Mouse (Mus musculus): ENCODE measurements around the gene Map7. TPM values are rescaled to one million over a fixed set of nuclear protein-coding genes. Genes with fewer than 3 reads are reported as not detected.

Map7 gene
- polyA plus RNA-seq, 1 experiment from 2014 or later: 4.8 TPM

DNA sequence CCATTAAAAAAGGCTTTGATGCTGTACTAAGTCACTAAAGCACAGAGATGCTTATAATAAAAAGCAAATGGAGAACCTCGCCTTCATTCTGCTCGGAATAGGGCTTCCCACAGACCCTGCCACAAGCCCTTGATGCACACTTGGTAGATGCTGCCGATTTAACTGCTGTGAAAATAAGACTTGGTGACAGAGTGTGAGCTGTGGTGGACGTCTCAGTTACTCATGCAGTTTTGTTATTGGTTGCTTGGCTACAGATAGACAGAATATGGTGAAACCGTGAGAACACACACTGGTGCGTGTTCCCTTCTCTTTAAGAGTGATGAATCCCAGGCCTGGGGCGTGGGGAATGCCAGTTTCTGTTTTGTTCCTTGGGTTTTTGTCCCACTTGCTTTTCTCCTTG, 120.7 kb downstream of the Map7 start:
- H3K4me2 ChIP-seq (ENCODE audit: low read depth, low read length): no peak overlapping the region
- no peak for ATAC-seq (replicated peaks; ENCODE audit: insufficient number of reproducible peaks, low FRiP score, low TSS enrichment, low read depth)

DNA sequence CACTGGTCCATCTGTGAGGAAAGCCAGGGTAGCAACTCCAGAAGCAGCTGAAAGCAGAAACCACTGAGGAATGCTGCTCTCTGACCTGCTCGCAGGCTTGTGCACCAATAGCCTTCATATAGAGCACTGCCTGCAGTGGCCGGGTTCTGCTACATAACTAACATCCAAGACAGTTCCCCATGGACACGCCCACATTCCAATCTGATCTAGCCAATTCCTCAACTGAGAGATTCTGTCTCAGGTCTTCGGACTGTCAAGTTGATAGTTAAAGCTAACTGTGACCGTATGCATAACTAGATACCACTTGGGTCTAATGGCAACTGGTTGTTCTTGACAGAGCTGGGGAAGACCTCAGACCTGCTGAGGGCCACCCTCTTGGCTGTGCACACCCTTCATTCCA, 124.1 kb downstream of the Map7 start:
- Histone ChIP-seq H3K27ac (replicated peaks; ENCODE audit: low read depth, low read length) (no peak overlapping the region), H3K9ac (replicated peaks; ENCODE audit: low read length) (no peak overlapping the region), H3K4me3 (ENCODE audit: low read depth, low read length) (no peak overlapping the region), H3K36me3 (replicated peaks; ENCODE audit: control insufficient read depth, insufficient read depth, low read depth, low read length) (no peaks in the 10 kb centered on the region), H3K4me2 (ENCODE audit: low read depth, low read length) (no peak overlapping the region), H3K4me1 (ENCODE audit: control insufficient read depth, insufficient read depth, low read length) (no peaks in the 10 kb centered on the region), H3K9me3 (replicated peaks; ENCODE audit: control insufficient read depth, low read length) (no peaks in the 10 kb centered on the region), H3K27me3 (ENCODE audit: control insufficient read depth, insufficient read depth, low read length) (no peaks in the 10 kb centered on the region)
- ATAC-seq (replicated peaks; ENCODE audit: insufficient number of reproducible peaks, low FRiP score, low TSS enrichment, low read depth): no peak
- DNase-seq (ENCODE audit: low spot score): no peak
- 89% methylated on average over 5 of the region's 5 CpGs for WGBS

More for the DNA sequence above, 120.7 kb downstream of the Map7 start:
- H3K9me3 ChIP-seq (replicated peaks; ENCODE audit: control insufficient read depth, low read length): no peaks in the 10 kb centered on the region
- DNase-seq (ENCODE audit: low spot score): no peak
- no peak overlapping the region for H3K9ac ChIP-seq (replicated peaks; ENCODE audit: low read length)
- H3K4me1 ChIP-seq (ENCODE audit: control insufficient read depth, insufficient read depth, low read length): no peaks in the 10 kb centered on the region
- H3K36me3 ChIP-seq (replicated peaks; ENCODE audit: control insufficient read depth, insufficient read depth, low read depth, low read length): no peaks in the 10 kb centered on the region
- WGBS: 75% methylated on average over 7 of the region's 7 CpGs
- H3K27ac ChIP-seq (replicated peaks; ENCODE audit: low read depth, low read length): no peak overlapping the region
- H3K27me3 ChIP-seq (ENCODE audit: control insufficient read depth, insufficient read depth, low read length): no peaks in the 10 kb centered on the region
- no peak overlapping the region for H3K4me3 ChIP-seq (ENCODE audit: low read depth, low read length)

DNA sequence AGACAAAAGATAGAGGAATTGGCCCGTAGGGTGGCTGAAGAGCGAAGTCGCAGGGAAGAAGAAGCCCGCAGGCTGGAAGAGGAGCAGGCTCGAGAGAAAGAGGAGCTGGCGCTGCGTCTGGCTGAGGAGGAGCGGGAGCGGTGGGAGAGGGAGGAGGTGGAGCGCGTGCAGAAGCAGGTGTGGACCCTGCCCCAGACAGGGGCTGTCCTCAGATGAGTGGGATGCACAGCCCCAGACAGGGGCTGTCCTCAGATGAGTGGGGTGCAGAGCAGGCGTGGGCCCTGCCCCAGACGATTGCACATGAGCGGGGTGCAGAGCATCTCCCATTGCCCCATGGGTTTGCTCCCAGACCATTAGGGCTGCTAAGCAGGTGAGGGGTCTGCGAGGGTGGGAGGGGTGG, 125.0 kb downstream of the Map7 start:
- no peak overlapping the region for H3K9ac ChIP-seq (replicated peaks; ENCODE audit: low read length)
- no peak overlapping the region for H3K4me2 ChIP-seq (ENCODE audit: low read depth, low read length)
- no peaks in the 10 kb centered on the region for H3K27me3 ChIP-seq (ENCODE audit: control insufficient read depth, insufficient read depth, low read length)
- no peak overlapping the region for H3K4me3 ChIP-seq (ENCODE audit: low read depth, low read length)
- ATAC-seq (replicated peaks; ENCODE audit: insufficient number of reproducible peaks, low FRiP score, low TSS enrichment, low read depth) (no peak), DNase-seq (ENCODE audit: low spot score) (no peak)
- H3K4me1 ChIP-seq (ENCODE audit: control insufficient read depth, insufficient read depth, low read length): no peaks in the 10 kb centered on the region
- H3K9me3 ChIP-seq (replicated peaks; ENCODE audit: control insufficient read depth, low read length): no peaks in the 10 kb centered on the region
- H3K36me3 ChIP-seq (replicated peaks; ENCODE audit: control insufficient read depth, insufficient read depth, low read depth, low read length): no peaks in the 10 kb centered on the region
- 56% methylated on average over 15 of the region's 15 CpGs for WGBS
- no peak overlapping the region for H3K27ac ChIP-seq (replicated peaks; ENCODE audit: low read depth, low read length)

DNA sequence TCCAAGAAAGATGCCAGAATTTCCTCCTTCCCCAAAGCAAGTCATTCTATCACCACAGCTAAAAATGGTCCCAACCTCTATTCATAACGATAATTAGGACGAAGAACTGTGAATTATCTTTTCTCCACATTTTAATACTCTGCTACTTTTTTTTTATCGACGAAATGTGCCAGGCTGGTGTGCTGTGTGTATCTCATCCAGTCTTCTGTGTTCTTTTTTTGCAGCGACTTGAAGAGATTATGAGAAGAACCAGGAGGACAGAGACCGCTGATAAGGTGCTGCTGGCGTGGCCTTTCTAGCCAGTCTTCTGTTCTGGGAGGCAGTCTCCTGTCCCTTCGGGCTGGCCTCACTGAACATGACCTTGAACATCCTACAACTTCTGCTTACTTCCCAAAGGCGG, 125.8 kb downstream of the Map7 start:
- 92% methylated on average over 8 of the region's 9 CpGs for WGBS
- no peaks in the 10 kb centered on the region for H3K9me3 ChIP-seq (replicated peaks; ENCODE audit: control insufficient read depth, low read length)

DNA sequence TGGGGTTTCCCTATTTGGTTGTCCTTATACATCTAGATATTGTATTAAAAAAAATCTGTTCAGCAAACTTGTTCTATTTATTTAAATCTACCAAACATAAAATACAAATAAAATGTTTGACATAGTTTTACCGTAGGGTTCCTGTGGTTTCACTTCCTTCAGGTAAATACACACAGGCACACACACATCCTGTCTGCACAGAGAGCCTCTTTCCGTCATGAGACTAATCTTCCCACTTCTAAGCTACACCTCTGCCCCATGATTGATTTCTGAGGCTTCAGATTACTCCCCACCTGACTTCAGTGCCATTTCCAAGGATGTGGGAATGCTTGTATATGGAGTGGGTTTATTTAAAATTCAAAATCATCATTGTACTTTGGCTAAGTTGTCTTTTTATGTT, 133.2 kb downstream of the Map7 start:
- WGBS: 53% methylated on average over 2 of the region's 2 CpGs
- DNase-seq (ENCODE audit: low spot score): no peak
- Histone ChIP-seq H3K4me2 (ENCODE audit: low read depth, low read length) (no peak overlapping the region), H3K9me3 (replicated peaks; ENCODE audit: control insufficient read depth, low read length) (no peaks in the 10 kb centered on the region), H3K27ac (replicated peaks; ENCODE audit: low read depth, low read length) (no peak overlapping the region), H3K27me3 (ENCODE audit: control insufficient read depth, insufficient read depth, low read length) (no peaks in the 10 kb centered on the region), H3K4me3 (ENCODE audit: low read depth, low read length) (no peak overlapping the region), H3K9ac (replicated peaks; ENCODE audit: low read length) (no peak overlapping the region), H3K4me1 (ENCODE audit: control insufficient read depth, insufficient read depth, low read length) (peaks cover 3% of the 10 kb centered on the region; the same call in 1 of the 2 replicates), H3K36me3 (replicated peaks; ENCODE audit: control insufficient read depth, insufficient read depth, low read depth, low read length) (no peaks in the 10 kb centered on the region)
- no peak for ATAC-seq (replicated peaks; ENCODE audit: insufficient number of reproducible peaks, low FRiP score, low TSS enrichment, low read depth)

More for the DNA sequence above, 125.8 kb downstream of the Map7 start:
- ATAC-seq (replicated peaks; ENCODE audit: insufficient number of reproducible peaks, low FRiP score, low TSS enrichment, low read depth) (no peak), DNase-seq (ENCODE audit: low spot score) (no peak)
- Histone ChIP-seq H3K4me3 (ENCODE audit: low read depth, low read length) (no peak overlapping the region), H3K27ac (replicated peaks; ENCODE audit: low read depth, low read length) (no peak overlapping the region), H3K9ac (replicated peaks; ENCODE audit: low read length) (no peak overlapping the region), H3K36me3 (replicated peaks; ENCODE audit: control insufficient read depth, insufficient read depth, low read depth, low read length) (no peaks in the 10 kb centered on the region), H3K4me1 (ENCODE audit: control insufficient read depth, insufficient read depth, low read length) (no peaks in the 10 kb centered on the region), H3K4me2 (ENCODE audit: low read depth, low read length) (no peak overlapping the region), H3K27me3 (ENCODE audit: control insufficient read depth, insufficient read depth, low read length) (no peaks in the 10 kb centered on the region)

DNA sequence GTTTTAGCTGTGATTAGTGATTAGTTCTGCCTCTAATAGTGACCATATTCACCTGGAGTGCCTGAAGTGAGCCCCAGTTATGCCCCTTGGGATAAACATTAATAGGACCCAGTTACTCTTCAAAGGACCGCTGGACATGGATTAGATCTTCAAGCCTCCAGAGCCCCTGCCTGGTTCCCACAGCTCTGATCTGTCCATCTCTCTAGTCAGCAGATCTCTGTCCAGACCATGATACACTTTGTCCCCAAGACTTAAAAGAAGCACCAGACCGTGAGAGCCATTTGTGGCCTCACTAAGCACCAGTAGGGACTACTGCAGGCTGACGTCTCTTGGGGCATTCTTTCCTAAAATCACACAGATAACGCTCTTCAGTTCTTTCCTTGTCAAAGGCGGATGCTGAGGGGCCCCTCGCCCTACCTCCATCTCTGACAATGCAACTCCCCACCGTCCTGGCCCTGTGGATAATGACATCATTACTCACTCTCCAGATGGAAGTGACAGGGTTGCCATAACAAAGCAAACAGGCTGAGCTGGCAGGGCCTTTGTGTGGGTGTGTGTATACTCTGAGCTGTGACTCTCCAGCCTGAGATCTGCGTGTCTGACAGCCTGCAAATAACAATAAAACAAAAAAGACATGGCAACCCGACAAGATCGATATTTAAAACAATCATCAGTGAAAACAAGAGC, 137.2 kb downstream of the Map7 start:
- Histone ChIP-seq H3K4me3 (ENCODE audit: low read depth, low read length) (no peak overlapping the region), H3K4me2 (ENCODE audit: low read depth, low read length) (no peak overlapping the region), H3K9ac (replicated peaks; ENCODE audit: low read length) (no peak overlapping the region; the same call in 1 of the 2 replicates), H3K36me3 (replicated peaks; ENCODE audit: control insufficient read depth, insufficient read depth, low read depth, low read length) (no peaks in the 10 kb centered on the region), H3K27me3 (ENCODE audit: control insufficient read depth, insufficient read depth, low read length) (no peaks in the 10 kb centered on the region), H3K4me1 (ENCODE audit: control insufficient read depth, insufficient read depth, low read length) (peaks cover 7% of the 10 kb centered on the region), H3K9me3 (replicated peaks; ENCODE audit: control insufficient read depth, low read length) (no peaks in the 10 kb centered on the region), H3K27ac (replicated peaks; ENCODE audit: low read depth, low read length) (no peak overlapping the region)
- ATAC-seq (replicated peaks; ENCODE audit: insufficient number of reproducible peaks, low FRiP score, low TSS enrichment, low read depth): peak; percentile 85; the same call in 1 of the 2 replicates
- 22% methylated on average over 10 of the region's 10 CpGs for WGBS
- peak; percentile 69 for DNase-seq (ENCODE audit: low spot score)

DNA sequence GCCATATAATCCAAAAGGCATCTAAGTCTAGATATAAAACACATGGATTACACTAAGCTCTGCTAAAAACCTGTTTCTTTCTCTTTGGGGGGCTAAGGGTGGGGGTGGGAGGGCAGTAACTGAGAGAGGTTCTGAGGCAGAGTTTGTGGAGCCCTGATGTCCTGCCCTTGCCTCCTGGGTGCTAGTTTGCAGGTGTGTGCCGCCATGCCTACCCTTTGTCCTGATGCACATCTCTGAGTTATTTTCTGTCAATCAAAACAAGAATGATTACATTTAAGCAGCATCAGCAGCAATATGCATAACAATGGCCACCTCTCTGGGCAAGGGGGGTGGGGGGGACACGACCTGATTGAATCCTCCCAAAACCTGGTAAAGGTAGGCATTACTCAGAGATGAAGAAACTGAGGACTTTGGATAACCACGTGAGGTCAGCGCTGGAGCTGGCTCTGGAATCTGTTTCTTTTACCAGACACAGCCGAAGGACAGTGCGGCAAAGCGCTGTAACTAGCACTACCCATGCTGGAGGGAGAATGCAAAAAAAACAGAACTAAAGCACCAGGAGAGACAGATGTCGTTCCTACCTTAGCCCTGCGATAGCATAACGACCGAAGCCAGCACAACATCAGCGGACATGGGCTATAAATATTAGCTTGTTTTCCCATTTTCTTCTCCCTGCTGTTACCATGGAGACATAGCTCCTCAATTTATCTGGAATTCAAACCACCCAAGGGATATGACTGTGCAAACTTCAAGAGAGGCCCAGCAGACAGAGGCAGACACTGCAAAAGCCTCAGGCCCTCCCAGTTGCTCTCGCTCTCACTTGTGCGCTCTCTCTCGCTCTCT, 137.9 kb downstream of the Map7 start:
- 34% methylated on average over 15 of the region's 15 CpGs for WGBS
- H3K4me2 ChIP-seq (ENCODE audit: low read depth, low read length): peak overlapping the region; percentile 13; the same call in 1 of the 2 replicates
- no peaks in the 10 kb centered on the region for H3K27me3 ChIP-seq (ENCODE audit: control insufficient read depth, insufficient read depth, low read length)
- no peaks in the 10 kb centered on the region for H3K36me3 ChIP-seq (replicated peaks; ENCODE audit: control insufficient read depth, insufficient read depth, low read depth, low read length)
- ATAC-seq (replicated peaks; ENCODE audit: insufficient number of reproducible peaks, low FRiP score, low TSS enrichment, low read depth) (peak; percentile 46; the same call in 1 of the 2 replicates), DNase-seq (ENCODE audit: low spot score) (peak; percentile 74)
- H3K4me3 ChIP-seq (ENCODE audit: low read depth, low read length): no peak overlapping the region
- H3K9ac ChIP-seq (replicated peaks; ENCODE audit: low read length): peak overlapping the region; percentile 34
- H3K9me3 ChIP-seq (replicated peaks; ENCODE audit: control insufficient read depth, low read length): no peaks in the 10 kb centered on the region
- peak overlapping the region; percentile 35; the same call in 1 of the 2 replicates for H3K27ac ChIP-seq (replicated peaks; ENCODE audit: low read depth, low read length)
- H3K4me1 ChIP-seq (ENCODE audit: control insufficient read depth, insufficient read depth, low read length): peaks cover 7% of the 10 kb centered on the region

DNA sequence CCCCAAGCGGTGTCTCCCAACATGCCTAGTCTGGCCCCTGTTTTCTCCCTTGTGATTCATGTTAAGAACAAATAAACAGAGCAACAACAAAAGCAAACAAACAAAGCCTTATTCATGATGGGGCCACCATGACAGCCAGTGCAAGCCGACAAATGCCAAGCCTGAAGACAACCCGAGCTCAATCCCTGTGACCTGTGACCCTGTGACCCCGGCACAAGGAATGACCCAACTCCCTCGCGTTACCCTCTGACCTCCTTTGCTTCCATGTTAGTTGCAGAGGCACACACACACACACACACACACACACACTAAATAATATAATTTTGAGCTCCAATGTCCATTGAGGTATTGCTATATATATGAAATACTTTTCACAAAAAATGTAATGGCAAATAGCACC, 139.1 kb downstream of the Map7 start:
- H3K4me1 ChIP-seq (ENCODE audit: control insufficient read depth, insufficient read depth, low read length): peaks cover 7% of the 10 kb centered on the region
- H3K9me3 ChIP-seq (replicated peaks; ENCODE audit: control insufficient read depth, low read length): no peaks in the 10 kb centered on the region
- no peak for ATAC-seq (replicated peaks; ENCODE audit: insufficient number of reproducible peaks, low FRiP score, low TSS enrichment, low read depth)
- no peaks in the 10 kb centered on the region for H3K36me3 ChIP-seq (replicated peaks; ENCODE audit: control insufficient read depth, insufficient read depth, low read depth, low read length)
- no peak overlapping the region for H3K4me3 ChIP-seq (ENCODE audit: low read depth, low read length)
- H3K9ac ChIP-seq (replicated peaks; ENCODE audit: low read length): no peak overlapping the region
- no peak overlapping the region for H3K27ac ChIP-seq (replicated peaks; ENCODE audit: low read depth, low read length)
- no peak overlapping the region for H3K4me2 ChIP-seq (ENCODE audit: low read depth, low read length)
- 21% methylated on average over 6 of the region's 6 CpGs for WGBS
- DNase-seq (ENCODE audit: low spot score): no peak
- H3K27me3 ChIP-seq (ENCODE audit: control insufficient read depth, insufficient read depth, low read length): no peaks in the 10 kb centered on the region
